Mouse (Mus musculus): ENCODE data around the gene Hoxa9. TPM values are rescaled to one million over a fixed set of nuclear protein-coding genes. Genes with fewer than 3 reads are reported as not detected.

Gene Hoxa9
- polyA plus RNA-seq, 1 experiment: 17.7 TPM

DNA sequence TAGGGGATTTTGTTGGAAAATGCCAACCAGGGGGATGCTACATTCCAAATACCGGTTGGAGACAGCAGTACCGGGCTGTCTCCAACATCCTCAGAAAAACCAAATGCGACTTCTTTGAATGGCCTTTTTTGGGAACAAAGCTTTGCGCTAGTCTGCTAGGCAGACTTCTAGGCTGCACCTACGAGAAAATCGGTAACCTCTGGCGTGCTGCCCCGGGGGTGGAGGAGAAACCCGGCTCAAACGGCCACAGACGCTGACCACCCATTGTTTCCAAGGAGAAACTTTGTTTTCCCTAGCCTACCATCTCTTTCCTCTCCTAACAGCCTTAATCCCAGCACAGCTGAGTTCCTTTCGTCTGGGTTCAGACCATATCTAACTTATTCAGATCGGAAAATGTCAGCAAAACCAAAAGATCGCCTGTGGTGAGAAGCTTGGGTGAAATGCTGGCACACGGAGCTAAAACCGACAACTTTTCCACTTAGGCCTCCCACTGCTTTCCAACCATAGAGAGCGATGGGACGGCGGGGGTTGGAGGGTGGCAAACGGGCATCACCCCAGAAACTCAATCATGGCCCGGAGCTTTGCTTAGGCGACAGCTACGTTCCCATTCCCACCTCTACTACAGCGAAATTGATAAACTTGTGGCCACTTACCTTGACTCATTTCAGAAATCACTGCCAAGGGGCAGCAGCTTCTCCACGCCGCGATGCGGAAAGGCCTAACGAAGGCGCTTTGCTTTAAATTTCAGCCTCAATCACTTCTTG, 8.9 kb upstream of the Hoxa9 start:
- Histone ChIP-seq H3K36me3 (ENCODE audit: control insufficient read depth, insufficient read depth) (no peaks in the 10 kb centered on the region), H3ac (ENCODE audit: control insufficient read depth, insufficient read length) (peak overlapping the region; percentile 16), H3K79me2 (ENCODE audit: control insufficient read depth, insufficient read depth) (peaks cover 71% of the 10 kb centered on the region), H3K4me3 (peak overlapping the region; percentile 86), H3K4me2 (ENCODE audit: low read depth) (peak overlapping the region; percentile 79), H3K27me3 (ENCODE audit: control insufficient read depth, insufficient read depth, insufficient read length) (no peaks in the 10 kb centered on the region)
- TF ChIP-seq E2F4 (IDR thresholded peaks at IDR 0.05; ENCODE audit: insufficient read depth) (no peak), REST (IDR thresholded peaks at IDR 0.05; ENCODE audit: insufficient read depth, insufficient read length) (no peak), MYOD1 (IDR thresholded peaks at IDR 0.05; ENCODE audit: control insufficient read depth in 1 of 3, insufficient read length in 2 of 3, low read depth in 2 of 3) (no peak), POLR2A (IDR thresholded peaks at IDR 0.05; ENCODE audit: insufficient read length, low read depth) (no peak), MYOG (IDR thresholded peaks at IDR 0.05; ENCODE audit: control insufficient read depth in 1 of 3, insufficient read depth in 1 of 3, insufficient read length in 2 of 3, low read depth in 2 of 3) (no peak), TCF3 (IDR thresholded peaks at IDR 0.05; ENCODE audit: insufficient read length, low read depth) (no peak), SRF (IDR thresholded peaks at IDR 0.05; ENCODE audit: control insufficient read depth, insufficient read length, low read depth) (no peak), TCF12 (IDR thresholded peaks at IDR 0.05; ENCODE audit: insufficient read depth, poor library complexity, severe bottlenecking) (no peak), CEBPB (IDR thresholded peaks at IDR 0.05; ENCODE audit: insufficient read depth, poor library complexity, severe bottlenecking) (no peak), USF1 (IDR thresholded peaks at IDR 0.05; ENCODE audit: low read depth) (no peak)

DNA sequence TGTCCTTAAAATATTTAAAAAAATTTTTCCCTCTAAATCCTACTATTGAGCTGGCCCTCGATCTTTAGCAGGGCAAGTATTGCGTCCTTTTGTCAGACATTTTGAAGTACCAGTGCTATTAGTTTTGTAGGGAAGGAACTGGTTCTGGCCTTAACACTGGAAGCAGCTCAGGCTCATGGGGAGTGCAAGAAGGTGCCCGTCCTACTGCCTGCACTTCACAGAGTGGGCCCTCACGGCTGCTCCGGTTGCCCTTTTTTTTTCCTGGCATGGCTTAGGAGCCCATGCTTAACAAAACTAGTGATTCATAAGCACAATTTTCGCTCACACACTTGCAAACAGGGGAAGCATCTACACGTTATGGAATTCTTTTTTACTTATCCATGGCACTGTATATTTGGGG, 8.1 kb upstream of the Hoxa9 start:
- Histone ChIP-seq H3K4me3 (peak overlapping the region; percentile 86), H3K4me2 (ENCODE audit: low read depth) (peak overlapping the region; percentile 79), H3K79me2 (ENCODE audit: control insufficient read depth, insufficient read depth) (peaks cover 66% of the 10 kb centered on the region), H3K36me3 (ENCODE audit: control insufficient read depth, insufficient read depth) (no peaks in the 10 kb centered on the region), H3K27me3 (ENCODE audit: control insufficient read depth, insufficient read depth, insufficient read length) (no peaks in the 10 kb centered on the region), H3ac (ENCODE audit: control insufficient read depth, insufficient read length) (no peak overlapping the region)
- TF ChIP-seq MYOD1 (IDR thresholded peaks at IDR 0.05; ENCODE audit: control insufficient read depth in 1 of 3, insufficient read length in 2 of 3, low read depth in 2 of 3) (no peak), SRF (IDR thresholded peaks at IDR 0.05; ENCODE audit: control insufficient read depth, insufficient read length, low read depth) (no peak), USF1 (IDR thresholded peaks at IDR 0.05; ENCODE audit: low read depth) (no peak), MYOG (IDR thresholded peaks at IDR 0.05; ENCODE audit: control insufficient read depth in 1 of 3, insufficient read depth in 1 of 3, insufficient read length in 2 of 3, low read depth in 2 of 3) (no peak), POLR2AphosphoS2 (IDR thresholded peaks at IDR 0.05; ENCODE audit: insufficient read length, low read depth) (no peak), MAX (IDR thresholded peaks at IDR 0.05; ENCODE audit: low read depth) (no peak), POLR2A (IDR thresholded peaks at IDR 0.05; ENCODE audit: insufficient read length, low read depth) (no peak), REST (IDR thresholded peaks at IDR 0.05; ENCODE audit: insufficient read depth, insufficient read length) (no peak), TCF3 (IDR thresholded peaks at IDR 0.05; ENCODE audit: insufficient read length, low read depth) (no peak), E2F4 (IDR thresholded peaks at IDR 0.05; ENCODE audit: insufficient read depth) (no peak), TCF12 (IDR thresholded peaks at IDR 0.05; ENCODE audit: insufficient read depth, poor library complexity, severe bottlenecking) (no peak), CEBPB (IDR thresholded peaks at IDR 0.05; ENCODE audit: insufficient read depth, poor library complexity, severe bottlenecking) (no peak)

DNA sequence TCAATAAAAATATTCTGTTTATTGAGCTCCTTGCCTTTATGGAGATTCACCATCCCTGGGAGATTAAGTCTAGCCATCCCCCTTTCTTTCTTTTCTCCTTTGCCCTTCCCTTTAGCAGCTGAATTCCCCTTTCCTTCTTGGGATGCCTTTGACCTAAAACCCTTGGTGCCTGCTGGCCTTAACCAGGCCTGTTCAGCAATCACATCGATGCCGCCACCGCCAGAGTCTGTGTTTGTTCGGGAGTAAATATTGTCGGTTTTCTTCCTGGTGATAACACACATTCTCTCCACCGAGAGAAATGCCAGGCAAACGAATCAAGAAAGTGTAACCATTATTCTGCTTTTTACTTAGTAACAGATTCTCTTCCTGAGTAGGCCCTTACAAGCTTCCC, 7.3 kb upstream of the Hoxa9 start:
- no peak overlapping the region for H3ac ChIP-seq (ENCODE audit: control insufficient read depth, insufficient read length)
- H3K4me3 ChIP-seq: peak overlapping the region; percentile 86
- peaks cover 67% of the 10 kb centered on the region for H3K79me2 ChIP-seq (ENCODE audit: control insufficient read depth, insufficient read depth)
- H3K36me3 ChIP-seq (ENCODE audit: control insufficient read depth, insufficient read depth): no peaks in the 10 kb centered on the region
- peak overlapping the region; percentile 79 for H3K4me2 ChIP-seq (ENCODE audit: low read depth)
- H3K27me3 ChIP-seq (ENCODE audit: control insufficient read depth, insufficient read depth, insufficient read length): no peaks in the 10 kb centered on the region
- TF ChIP-seq SRF (IDR thresholded peaks at IDR 0.05; ENCODE audit: control insufficient read depth, insufficient read length, low read depth) (no peak), POLR2A (IDR thresholded peaks at IDR 0.05; ENCODE audit: insufficient read length, low read depth) (no peak), MYOG (IDR thresholded peaks at IDR 0.05; ENCODE audit: control insufficient read depth in 1 of 3, insufficient read depth in 1 of 3, insufficient read length in 2 of 3, low read depth in 2 of 3) (no peak), E2F4 (IDR thresholded peaks at IDR 0.05; ENCODE audit: insufficient read depth) (no peak), REST (IDR thresholded peaks at IDR 0.05; ENCODE audit: insufficient read depth, insufficient read length) (no peak), TCF12 (IDR thresholded peaks at IDR 0.05; ENCODE audit: insufficient read depth, poor library complexity, severe bottlenecking) (no peak), CEBPB (IDR thresholded peaks at IDR 0.05; ENCODE audit: insufficient read depth, poor library complexity, severe bottlenecking) (no peak), USF1 (IDR thresholded peaks at IDR 0.05; ENCODE audit: low read depth) (no peak)

DNA sequence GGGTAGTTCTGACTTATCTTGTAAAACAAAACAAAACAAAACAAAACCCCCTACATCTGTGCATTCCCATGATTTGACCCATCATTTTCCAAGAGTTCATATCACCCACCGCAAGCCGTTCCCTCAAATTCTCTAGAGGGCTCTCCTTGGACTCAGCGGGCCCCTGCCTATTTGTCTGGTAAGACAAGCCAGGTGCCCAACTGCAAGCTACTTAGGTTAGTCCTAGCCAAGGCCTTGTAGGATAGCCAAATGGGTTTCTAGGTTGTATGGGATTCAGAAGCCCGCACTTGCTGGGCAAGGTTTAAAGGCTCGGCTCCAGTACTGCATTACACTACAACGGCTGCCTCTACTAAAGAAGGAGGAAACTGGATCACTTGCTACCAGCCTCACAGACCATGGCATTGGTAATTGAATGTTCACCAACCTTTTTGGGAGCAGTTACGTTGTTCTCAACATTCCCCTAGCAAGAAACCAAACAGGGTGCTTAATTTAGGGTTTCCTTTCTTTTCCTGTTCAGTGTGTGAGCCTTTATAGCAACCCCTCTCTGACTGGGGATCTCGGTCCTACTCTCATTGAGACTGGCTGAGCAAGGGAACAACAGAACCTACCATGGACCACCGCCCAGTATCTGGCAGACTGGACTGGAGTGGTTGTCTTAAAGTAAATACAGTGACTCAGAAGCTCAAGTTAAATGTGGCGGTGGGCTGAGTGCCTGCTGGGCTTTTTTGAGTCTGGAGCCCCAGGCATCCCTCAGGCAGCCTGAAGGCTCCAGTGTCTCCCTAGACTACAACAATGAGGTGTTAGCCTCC, 6.7 kb upstream of the Hoxa9 start:
- H3K79me2 ChIP-seq (ENCODE audit: control insufficient read depth, insufficient read depth): peaks cover 73% of the 10 kb centered on the region
- H3K27me3 ChIP-seq (ENCODE audit: control insufficient read depth, insufficient read depth, insufficient read length): no peaks in the 10 kb centered on the region
- H3ac ChIP-seq (ENCODE audit: control insufficient read depth, insufficient read length): no peak overlapping the region
- peak overlapping the region; percentile 86 for H3K4me3 ChIP-seq
- peak overlapping the region; percentile 79 for H3K4me2 ChIP-seq (ENCODE audit: low read depth)
- no peak for TF ChIP-seq TCF3 (IDR thresholded peaks at IDR 0.05; ENCODE audit: insufficient read length, low read depth)
- no peak for TF ChIP-seq POLR2AphosphoS2 (IDR thresholded peaks at IDR 0.05; ENCODE audit: insufficient read length, low read depth)
- no peak for TF ChIP-seq MYOD1 (IDR thresholded peaks at IDR 0.05; ENCODE audit: control insufficient read depth in 1 of 3, insufficient read length in 2 of 3, low read depth in 2 of 3)
- TF ChIP-seq USF1 (IDR thresholded peaks at IDR 0.05; ENCODE audit: low read depth): no peak
- TF ChIP-seq E2F4 (IDR thresholded peaks at IDR 0.05; ENCODE audit: insufficient read depth): no peak
- no peak for TF ChIP-seq CEBPB (IDR thresholded peaks at IDR 0.05; ENCODE audit: insufficient read depth, poor library complexity, severe bottlenecking)
- TF ChIP-seq SRF (IDR thresholded peaks at IDR 0.05; ENCODE audit: control insufficient read depth, insufficient read length, low read depth): no peak
- TF ChIP-seq POLR2A (IDR thresholded peaks at IDR 0.05; ENCODE audit: insufficient read length, low read depth): no peak
- TF ChIP-seq MYOG (IDR thresholded peaks at IDR 0.05; ENCODE audit: control insufficient read depth in 1 of 3, insufficient read depth in 1 of 3, insufficient read length in 2 of 3, low read depth in 2 of 3): no peak
- no peaks in the 10 kb centered on the region for H3K36me3 ChIP-seq (ENCODE audit: control insufficient read depth, insufficient read depth)
